Mouse (Mus musculus) hindbrain, embryonic 11.5 days (tissue): ENCODE data around the gene Gm17334. TPM values are rescaled to one million over a fixed set of nuclear protein-coding genes. Genes with fewer than 3 reads are reported as not detected.

ENCODE experiments used
- ATAC-seq: fragments of 200-750 bp; cut with Nextera tagmentation; 2 replicates; pipeline ENCODE4 v1.8.0; 2017; ENCODE audit warnings: mild to moderate bottlenecking, moderate TSS enrichment, moderate library complexity; ENCODE audit not compliant: low FRiP score
- DNase-seq: peaks from one replicate; pipeline ENCODE4 v3.0.0-alpha.2; 2015; ENCODE audit warnings: low spot score
- H3K27ac ChIP-seq: fragments of 300-500 bp; sonication (generic); 2 replicates; pipeline ENCODE4 v1.5.1; 2014; ENCODE audit warnings: mild to moderate bottlenecking, low read depth, low read length
- H3K27me3 ChIP-seq: fragments of 300-500 bp; sonication (generic); 2 replicates; pipeline ENCODE4 v1.6.1; 2014; ENCODE audit warnings: mild to moderate bottlenecking, low read length, moderate library complexity, mixed read lengths; ENCODE audit not compliant: control insufficient read depth, insufficient read depth
- H3K36me3 ChIP-seq: fragments of 300-500 bp; sonication (generic); 2 replicates; pipeline ENCODE4 v1.6.1; 2014; ENCODE audit warnings: mild to moderate bottlenecking, low read length, moderate library complexity, mixed read lengths; ENCODE audit not compliant: control insufficient read depth, insufficient read depth
- H3K4me1 ChIP-seq: fragments of 300-500 bp; sonication (generic); replicated peaks from 2 replicates; pipeline ENCODE4 v1.6.1; 2014; ENCODE audit warnings: low read length, mixed read lengths; ENCODE audit not compliant: control insufficient read depth, insufficient read depth
- H3K4me2 ChIP-seq: fragments of 300-500 bp; sonication (generic); replicated peaks from 2 replicates; pipeline ENCODE4 v1.6.1; 2014; ENCODE audit warnings: mild to moderate bottlenecking, low read depth, low read length
- H3K4me3 ChIP-seq: fragments of 300-500 bp; sonication (generic); 2 replicates; pipeline ENCODE4 v1.5.1; 2014; ENCODE audit warnings: low read depth, low read length
- H3K9ac ChIP-seq: fragments of 300-500 bp; sonication (generic); 2 replicates; pipeline ENCODE4 v1.6.1; 2014; ENCODE audit warnings: low read depth, low read length
- H3K9me3 ChIP-seq: fragments of 300-500 bp; sonication (generic); 2 replicates; pipeline ENCODE4 v1.6.1; 2016; ENCODE audit warnings: low read length; ENCODE audit not compliant: control insufficient read depth
- WGBS: fragments of 180-500 bp; shearing (Covaris S2); extraction: QIAGEN DNeasy Blood & Tissue Kit; methylation state at CpG from one replicate; pipeline ENCODE4 v1.1.7; 2014; 5-methylcytosine and 5-hydroxymethylcytosine counted together
- polyA plus RNA-seq: library from polyadenylated mRNA; unstranded; fragments of >200 nt; fragmentation: Nextera tagmentation; extraction: Ambion mirVana; gene quantifications from 2 replicates; pipeline ENCODE4 v1.2.1, GENCODE M21; 2014

The Gm17334 gene
- polyA plus RNA-seq, 1 experiment from 2014 or later: not detected

GRCm38 (mm10) chr11:53780262-53780661 lies 7.3 kb upstream of the Gm17334 start:
- Histone ChIP-seq H3K9me3 (no peaks in the 10 kb centered on the region), H3K4me2 (no peak overlapping the region), H3K27me3 (no peaks in the 10 kb centered on the region), H3K4me3 (no peak overlapping the region), H3K36me3 (no peaks in the 10 kb centered on the region), H3K9ac (no peak overlapping the region), H3K27ac (no peak overlapping the region), H3K4me1 (no peaks in the 10 kb centered on the region)
- ATAC-seq (no peak), DNase-seq (no peak)
- 64% methylated on average over 3 of the region's 3 CpGs for WGBS

DNA sequence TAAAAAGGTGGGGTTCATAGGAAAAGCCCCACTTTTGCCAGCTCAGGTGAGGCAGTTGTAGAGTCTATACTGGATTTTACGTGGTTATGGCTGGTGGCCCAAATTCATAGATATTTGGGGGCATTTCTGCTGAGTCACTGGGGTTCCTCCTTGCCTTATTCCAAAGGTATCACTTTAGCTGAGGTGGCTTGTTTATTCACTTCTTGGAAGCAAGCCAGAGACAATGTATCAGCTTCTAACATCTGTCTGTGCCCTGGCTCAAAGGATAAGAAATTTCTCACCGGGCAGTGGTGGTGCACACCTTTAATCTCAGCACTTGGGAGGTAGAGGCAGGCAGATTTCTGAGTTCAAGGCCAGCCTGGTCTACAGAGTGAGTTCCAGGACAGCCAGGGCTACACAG lies 6.8 kb upstream of the Gm17334 start:
- DNase-seq (no peak), ATAC-seq (no peak)
- no peak overlapping the region for H3K4me2 ChIP-seq
- 93% methylated on average over 2 of the region's 2 CpGs for WGBS
- no peak overlapping the region for H3K4me3 ChIP-seq
- H3K9me3 ChIP-seq: no peaks in the 10 kb centered on the region
- no peaks in the 10 kb centered on the region for H3K36me3 ChIP-seq
- no peak overlapping the region for H3K9ac ChIP-seq
- no peaks in the 10 kb centered on the region for H3K27me3 ChIP-seq
- H3K27ac ChIP-seq: no peak overlapping the region
- no peaks in the 10 kb centered on the region for H3K4me1 ChIP-seq

DNA sequence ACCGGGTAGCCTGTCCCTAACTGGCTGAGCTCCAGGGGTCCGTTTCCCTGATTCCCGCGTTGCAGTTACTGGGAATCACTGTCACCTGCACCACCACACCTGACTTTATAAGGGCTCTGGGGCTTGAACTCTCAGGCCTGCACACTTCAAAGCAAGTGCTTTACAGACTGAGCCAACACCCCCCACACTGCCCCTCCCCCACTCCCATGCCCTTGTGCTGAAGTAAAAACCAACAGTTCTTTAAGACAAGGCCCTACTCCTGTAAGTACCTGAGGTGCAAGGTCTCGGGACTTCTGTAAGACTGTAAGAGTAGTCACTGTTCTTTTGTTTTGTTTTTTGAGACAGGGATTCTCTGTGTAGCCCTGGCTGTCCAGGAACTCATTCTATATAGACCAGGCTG lies 5.5 kb upstream of the Gm17334 start:
- WGBS: 73% methylated on average over 5 of the region's 5 CpGs
- Histone ChIP-seq H3K4me1 (no peaks in the 10 kb centered on the region), H3K9ac (no peak overlapping the region), H3K27ac (no peak overlapping the region), H3K4me3 (no peak overlapping the region), H3K27me3 (no peaks in the 10 kb centered on the region), H3K4me2 (no peak overlapping the region), H3K9me3 (no peaks in the 10 kb centered on the region), H3K36me3 (no peaks in the 10 kb centered on the region)
- ATAC-seq (no peak), DNase-seq (no peak)

- WGBS: 64% methylated on average over 5 of the region's 5 CpGs
- Histone ChIP-seq H3K4me3 (no peak overlapping the region), H3K27ac (no peak overlapping the region), H3K4me2 (no peak overlapping the region), H3K4me1 (no peaks in the 10 kb centered on the region), H3K36me3 (no peaks in the 10 kb centered on the region), H3K9ac (no peak overlapping the region), H3K9me3 (no peaks in the 10 kb centered on the region), H3K27me3 (no peaks in the 10 kb centered on the region)
- DNase-seq: no peak
- no peak for ATAC-seq
Measured at GRCm38 (mm10) chr11:53777736-53778135, 4.7 kb upstream of the Gm17334 start.

DNA sequence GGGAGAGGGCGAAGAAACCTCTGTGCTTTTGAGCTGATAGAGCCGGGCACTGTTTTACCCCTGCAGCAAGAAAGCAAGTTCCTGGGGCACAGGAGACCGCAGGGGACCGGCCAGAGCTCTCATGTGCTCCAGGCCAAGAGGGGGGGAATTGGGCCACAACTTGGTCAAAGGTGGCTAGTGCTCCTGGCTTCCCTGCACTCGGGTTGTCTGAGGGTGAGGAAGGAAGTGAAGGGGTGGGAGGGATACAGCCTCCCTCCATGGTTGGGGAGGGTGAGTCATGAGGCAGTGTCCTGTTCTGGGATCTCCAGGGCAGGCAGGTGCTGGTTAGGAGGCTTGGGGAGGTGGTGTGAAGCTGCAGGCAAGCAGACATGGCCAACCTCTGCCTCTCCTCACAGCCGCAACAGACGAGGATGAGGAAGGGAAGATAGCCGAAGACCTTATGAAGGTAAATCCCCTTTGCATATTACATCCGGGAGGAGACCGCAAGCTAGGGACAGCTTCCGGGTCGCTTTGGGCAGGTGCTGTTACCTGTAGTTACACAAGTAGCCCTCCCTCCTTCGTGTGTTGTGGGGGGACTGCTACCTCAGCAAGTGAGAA lies 1.8 kb upstream of the Gm17334 start:
- ATAC-seq (no peak), DNase-seq (no peak)
- Histone ChIP-seq H3K9me3 (no peaks in the 10 kb centered on the region), H3K4me1 (no peaks in the 10 kb centered on the region; the same call in 1 of the 2 replicates), H3K4me3 (no peak overlapping the region), H3K27ac (no peak overlapping the region), H3K36me3 (no peaks in the 10 kb centered on the region), H3K4me2 (no peak overlapping the region), H3K27me3 (peaks cover 3% of the 10 kb centered on the region; the same call in 1 of the 2 replicates), H3K9ac (no peak overlapping the region)
- WGBS: 87% methylated on average over 13 of the region's 13 CpGs

GRCm38 (mm10) chr11:53773641-53774360 lies 814 bp upstream of the Gm17334 start:
- H3K9me3 ChIP-seq: no peaks in the 10 kb centered on the region
- no peak overlapping the region for H3K27ac ChIP-seq
- DNase-seq: no peak
- peaks cover 7% of the 10 kb centered on the region; the same call in 1 of the 2 replicates for H3K27me3 ChIP-seq
- H3K9ac ChIP-seq: no peak overlapping the region
- no peak overlapping the region for H3K4me2 ChIP-seq
- H3K4me3 ChIP-seq: no peak overlapping the region
- ATAC-seq: no peak
- H3K4me1 ChIP-seq: no peaks in the 10 kb centered on the region; the same call in 1 of the 2 replicates
- WGBS: 91% methylated on average over 16 of the region's 16 CpGs
- H3K36me3 ChIP-seq: no peaks in the 10 kb centered on the region

GRCm38 (mm10) chr11:53772536-53772935 lies 451 bp downstream of the Gm17334 start:
- H3K27me3 ChIP-seq: peaks cover 10% of the 10 kb centered on the region
- ATAC-seq: no peak
- no peaks in the 10 kb centered on the region for H3K36me3 ChIP-seq
- H3K4me3 ChIP-seq: no peak overlapping the region
- no peaks in the 10 kb centered on the region for H3K9me3 ChIP-seq
- no peak overlapping the region for H3K9ac ChIP-seq
- WGBS: 83% methylated on average over 9 of the region's 9 CpGs
- H3K4me2 ChIP-seq: no peak overlapping the region
- H3K27ac ChIP-seq: no peak overlapping the region
- no peaks in the 10 kb centered on the region; the same call in 1 of the 2 replicates for H3K4me1 ChIP-seq
- no peak for DNase-seq

DNA sequence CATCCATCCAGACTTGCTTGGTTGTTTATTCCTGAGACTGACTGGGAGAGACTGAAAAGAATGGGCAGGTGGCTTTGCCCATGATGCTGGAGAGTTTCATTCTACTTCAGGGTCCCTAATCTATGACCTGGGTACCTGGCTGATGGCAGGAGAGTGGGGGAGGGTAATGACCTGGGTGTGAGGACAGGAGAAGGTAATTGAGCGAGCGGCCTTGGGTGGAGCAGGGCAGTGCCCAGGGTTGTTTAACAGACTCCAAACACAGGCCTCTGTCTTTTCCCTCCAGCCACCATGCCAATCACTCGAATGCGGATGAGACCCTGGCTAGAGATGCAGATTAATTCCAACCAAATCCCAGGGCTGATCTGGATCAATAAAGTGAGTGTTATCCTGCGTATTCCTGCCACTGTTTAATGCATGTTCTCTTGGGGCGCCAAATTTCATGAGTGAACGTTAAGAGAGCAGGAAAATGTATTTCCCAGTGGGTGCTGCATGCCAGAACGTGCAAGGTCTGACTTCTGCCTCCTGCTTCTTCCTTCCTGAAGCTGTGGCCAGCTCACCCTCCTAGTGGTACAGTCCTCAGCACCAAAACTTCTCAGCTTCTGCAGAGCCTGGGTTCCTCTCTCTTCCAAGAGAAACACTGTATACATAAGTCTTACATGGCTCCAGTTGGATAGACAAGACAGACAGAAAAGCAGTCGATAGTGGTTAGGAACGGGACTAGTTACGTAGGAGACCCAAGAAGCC lies 1.8 kb downstream of the Gm17334 start:
- no peak for ATAC-seq
- H3K4me2 ChIP-seq: peak overlapping the region; percentile 75; the same call in 1 of the 2 replicates
- no peak for DNase-seq
- peaks cover 13% of the 10 kb centered on the region for H3K27me3 ChIP-seq
- H3K9me3 ChIP-seq: no peaks in the 10 kb centered on the region
- 90% methylated on average over 11 of the region's 11 CpGs for WGBS
- H3K4me1 ChIP-seq: no peaks in the 10 kb centered on the region; the same call in 1 of the 2 replicates
- H3K4me3 ChIP-seq: no peak overlapping the region
- H3K27ac ChIP-seq: no peak overlapping the region
- no peaks in the 10 kb centered on the region for H3K36me3 ChIP-seq
- H3K9ac ChIP-seq: no peak overlapping the region
